Mouse (Mus musculus) kidney, embryonic 16.5 days (tissue): Measurements from ENCODE around the gene Anks1b. TPM values are rescaled to one million over a fixed set of nuclear protein-coding genes. Genes with fewer than 3 reads are reported as not detected.

Experiments
- ATAC-seq: fragments of 200-750 bp; cut with Nextera tagmentation; 2 replicates; pipeline ENCODE4 v1.8.0; 2017; ENCODE audit warnings: moderate TSS enrichment; ENCODE audit not compliant: low FRiP score, low TSS enrichment
- H3K27ac ChIP-seq: fragments of 300-500 bp; sonication (generic); 2 replicates; pipeline ENCODE4 v1.5.1; 2014; ENCODE audit warnings: low read length
- H3K27me3 ChIP-seq: fragments of 300-500 bp; sonication (generic); 2 replicates; pipeline ENCODE4 v1.6.1; 2014; ENCODE audit warnings: low read length, control low read depth, mixed read lengths; ENCODE audit not compliant: insufficient read depth
- H3K36me3 ChIP-seq: fragments of 300-500 bp; sonication (generic); 2 replicates; pipeline ENCODE4 v1.6.1; 2014; ENCODE audit warnings: low read length, control low read depth, mixed read lengths; ENCODE audit not compliant: insufficient read depth
- H3K4me1 ChIP-seq: fragments of 300-500 bp; sonication (generic); 2 replicates; pipeline ENCODE4 v1.6.1; 2014; ENCODE audit warnings: low read length, control low read depth, mixed read lengths; ENCODE audit not compliant: insufficient read depth
- H3K4me2 ChIP-seq: fragments of 300-500 bp; sonication (generic); replicated peaks from 2 replicates; pipeline ENCODE4 v1.6.1; 2014; ENCODE audit warnings: low read depth, low read length
- H3K4me3 ChIP-seq: fragments of 300-500 bp; sonication (generic); 2 replicates; pipeline ENCODE4 v1.5.1; 2014; ENCODE audit warnings: mild to moderate bottlenecking, low read length
- H3K9ac ChIP-seq: fragments of 300-500 bp; sonication (generic); replicated peaks from 2 replicates; pipeline ENCODE4 v1.6.1; 2014; ENCODE audit warnings: low read length
- H3K9me3 ChIP-seq: fragments of 300-500 bp; sonication (generic); 2 replicates; pipeline ENCODE4 v1.6.1; 2016; ENCODE audit warnings: low read length, control low read depth
- WGBS: fragments of 180-500 bp; shearing (Covaris S2); extraction: QIAGEN DNeasy Blood & Tissue Kit; methylation state at CpG from one replicate; pipeline ENCODE4 v1.1.7; 2014; 5-methylcytosine and 5-hydroxymethylcytosine counted together
- polyA plus RNA-seq: library from polyadenylated mRNA; unstranded; fragments of >200 nt; fragmentation: Nextera tagmentation; extraction: Ambion mirVana; gene quantifications from 2 replicates; pipeline ENCODE4 v1.2.1, GENCODE M21; 2015

The Anks1b gene
- polyA plus RNA-seq, 1 experiment from 2014 or later: 2.2 TPM

- H3K9me3 ChIP-seq: no peaks in the 10 kb centered on the region
- no peaks in the 10 kb centered on the region for H3K27me3 ChIP-seq
- no peak for ATAC-seq
- 0 out of 2 replicates have a peak overlapping the region, but pooled peaks have one; percentile 3 for H3K9ac ChIP-seq
- no peaks in the 10 kb centered on the region for H3K36me3 ChIP-seq
- H3K4me2 ChIP-seq: peak overlapping the region; percentile 62
- H3K27ac ChIP-seq: no peak overlapping the region
- H3K4me1 ChIP-seq: 0 out of 2 replicates have a peak, but pooled peaks cover 7% of the 10 kb centered on the region
- 54% methylated on average over 6 of the region's 6 CpGs for WGBS
- peak overlapping the region; percentile 36 for H3K4me3 ChIP-seq
Observed at GRCm38 (mm10) chr10:90577099-90577461, 703.8 kb downstream of the Anks1b start.

DNA sequence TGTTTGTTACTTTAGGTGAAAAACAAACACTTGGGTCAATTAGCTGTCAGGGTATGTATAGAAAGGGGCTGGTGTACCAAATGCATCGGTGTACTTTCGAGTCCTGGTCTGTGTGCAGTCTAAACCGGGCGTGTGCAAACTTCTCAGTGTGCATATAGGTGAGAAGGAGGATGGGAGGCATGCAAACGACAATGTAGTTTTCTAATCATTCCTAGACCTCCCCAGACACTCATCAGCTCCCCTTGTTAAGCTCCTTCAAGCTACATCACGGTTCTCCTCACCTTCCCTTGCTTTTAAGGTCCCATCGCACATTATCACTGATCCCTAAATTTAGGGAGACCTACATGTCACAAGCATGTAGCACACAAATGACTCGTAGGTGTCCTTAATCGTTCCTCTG lies 704.5 kb downstream of the Anks1b start:
- ATAC-seq: no peak
- 0 out of 2 replicates have a peak, but pooled peaks cover 7% of the 10 kb centered on the region for H3K4me1 ChIP-seq
- H3K27ac ChIP-seq: no peak overlapping the region
- H3K9me3 ChIP-seq: no peaks in the 10 kb centered on the region
- no peaks in the 10 kb centered on the region for H3K36me3 ChIP-seq
- 0 out of 2 replicates have a peak overlapping the region, but pooled peaks have one; percentile 4 for H3K4me3 ChIP-seq
- H3K4me2 ChIP-seq: peak overlapping the region; percentile 10; the same call in 1 of the 2 replicates
- no peak overlapping the region for H3K9ac ChIP-seq
- 58% methylated on average over 9 of the region's 9 CpGs for WGBS
- no peaks in the 10 kb centered on the region for H3K27me3 ChIP-seq

DNA sequence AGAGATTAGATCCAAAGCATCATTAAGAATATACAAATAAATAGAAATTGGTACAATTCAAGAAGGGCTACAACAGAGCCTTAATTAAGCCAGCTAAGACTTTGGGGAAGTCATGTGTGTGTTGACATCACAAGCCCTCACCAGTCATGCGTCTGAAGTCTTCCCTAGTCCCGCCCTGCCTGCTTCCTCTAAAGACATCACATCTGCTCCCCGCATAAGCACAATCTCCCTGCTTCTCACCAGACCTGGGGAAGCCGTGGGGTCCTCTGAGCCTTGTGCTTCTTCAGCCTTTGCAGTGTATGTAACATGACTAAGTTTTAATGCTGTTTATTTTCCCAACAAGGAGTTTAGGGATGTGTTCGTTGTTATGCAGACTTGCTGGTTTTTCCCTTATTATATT lies 706.7 kb downstream of the Anks1b start:
- H3K4me2 ChIP-seq: no peak overlapping the region
- 74% methylated on average over 5 of the region's 5 CpGs for WGBS
- no peaks in the 10 kb centered on the region for H3K36me3 ChIP-seq
- H3K9ac ChIP-seq: no peak overlapping the region
- no peaks in the 10 kb centered on the region for H3K9me3 ChIP-seq
- ATAC-seq: no peak
- no peak overlapping the region for H3K27ac ChIP-seq
- 0 out of 2 replicates have a peak, but pooled peaks cover 7% of the 10 kb centered on the region for H3K4me1 ChIP-seq
- no peak overlapping the region for H3K4me3 ChIP-seq
- no peaks in the 10 kb centered on the region for H3K27me3 ChIP-seq

GRCm38 (mm10) chr10:90584052-90584451 lies 710.7 kb downstream of the Anks1b start:
- H3K4me3 ChIP-seq: no peak overlapping the region
- no peak overlapping the region for H3K9ac ChIP-seq
- H3K27me3 ChIP-seq: no peaks in the 10 kb centered on the region
- no peak for ATAC-seq
- no peaks in the 10 kb centered on the region for H3K36me3 ChIP-seq
- H3K4me1 ChIP-seq: no peaks in the 10 kb centered on the region
- no peak overlapping the region for H3K4me2 ChIP-seq
- no peak overlapping the region for H3K27ac ChIP-seq
- H3K9me3 ChIP-seq: no peaks in the 10 kb centered on the region
- WGBS: 71% methylated on average over 4 of the region's 4 CpGs

- Histone ChIP-seq H3K27me3 (no peaks in the 10 kb centered on the region), H3K4me1 (no peaks in the 10 kb centered on the region), H3K9ac (no peak overlapping the region), H3K27ac (no peak overlapping the region), H3K4me3 (no peak overlapping the region), H3K4me2 (no peak overlapping the region), H3K36me3 (no peaks in the 10 kb centered on the region), H3K9me3 (no peaks in the 10 kb centered on the region)
- 9% methylated on average over 3 of the region's 3 CpGs for WGBS
- ATAC-seq: no peak
Observed at GRCm38 (mm10) chr10:90596142-90596541, 722.8 kb downstream of the Anks1b start.

GRCm38 (mm10) chr10:90596576-90596975 lies 723.3 kb downstream of the Anks1b start:
- Histone ChIP-seq H3K9me3 (no peaks in the 10 kb centered on the region), H3K27me3 (no peaks in the 10 kb centered on the region), H3K4me2 (no peak overlapping the region), H3K9ac (no peak overlapping the region), H3K4me1 (no peaks in the 10 kb centered on the region), H3K36me3 (no peaks in the 10 kb centered on the region), H3K4me3 (no peak overlapping the region), H3K27ac (no peak overlapping the region)
- no peak for ATAC-seq
- WGBS: 34% methylated on average over 3 of the region's 3 CpGs

DNA sequence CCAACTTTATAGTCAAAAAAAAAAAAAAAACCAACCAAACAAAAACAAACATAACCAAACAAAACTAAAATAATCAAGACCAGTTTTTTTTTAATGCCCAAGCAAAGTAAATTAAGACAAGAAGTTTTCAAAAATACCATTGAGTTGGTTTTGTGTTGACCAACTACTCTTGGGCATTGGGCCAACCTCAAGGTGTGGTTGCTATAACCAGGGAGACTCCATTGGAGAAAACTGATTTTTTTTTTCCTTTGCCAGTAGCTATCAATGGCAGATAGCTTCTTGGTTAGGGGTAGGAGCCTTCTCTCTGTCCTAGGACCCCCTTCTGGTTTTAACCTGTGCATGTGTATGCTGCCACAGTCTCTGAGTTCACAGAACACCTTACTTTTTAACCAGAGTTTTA lies 725.8 kb downstream of the Anks1b start:
- no peaks in the 10 kb centered on the region for H3K4me1 ChIP-seq

GRCm38 (mm10) chr10:90599726-90600531 lies 726.6 kb downstream of the Anks1b start:
- WGBS: 82% methylated on average over 14 of the region's 14 CpGs
- Histone ChIP-seq H3K4me1 (no peaks in the 10 kb centered on the region), H3K9me3 (no peaks in the 10 kb centered on the region), H3K27ac (no peak overlapping the region), H3K4me3 (no peak overlapping the region), H3K27me3 (no peaks in the 10 kb centered on the region), H3K9ac (no peak overlapping the region), H3K36me3 (no peaks in the 10 kb centered on the region), H3K4me2 (no peak overlapping the region)
- no peak for ATAC-seq

More for the DNA sequence above, 725.8 kb downstream of the Anks1b start:
- Histone ChIP-seq H3K4me2 (no peak overlapping the region), H3K27ac (no peak overlapping the region), H3K9me3 (no peaks in the 10 kb centered on the region), H3K27me3 (no peaks in the 10 kb centered on the region), H3K9ac (no peak overlapping the region), H3K36me3 (no peaks in the 10 kb centered on the region), H3K4me3 (no peak overlapping the region)
- no peak for ATAC-seq

DNA sequence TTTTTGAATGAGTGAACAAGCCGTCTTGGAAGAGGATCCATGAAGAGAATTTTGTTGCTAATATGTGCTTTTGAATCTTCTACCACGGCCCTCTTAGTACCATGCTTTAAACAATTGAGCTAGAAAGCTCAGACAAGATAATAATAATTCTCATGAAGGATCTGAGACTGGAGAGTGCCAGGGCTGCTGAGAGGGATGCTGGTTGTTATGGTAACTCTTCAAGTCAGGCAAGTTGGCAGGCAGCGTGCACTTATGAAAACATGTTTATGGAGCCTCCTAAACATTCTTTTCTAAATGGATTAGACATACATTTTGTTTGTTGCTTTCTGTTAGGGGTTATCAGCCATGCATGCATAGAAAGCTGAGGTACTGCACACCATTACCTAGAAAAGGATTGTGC lies 734.3 kb downstream of the Anks1b start:
- WGBS: 83% methylated on average over 3 of the region's 3 CpGs
- no peaks in the 10 kb centered on the region for H3K36me3 ChIP-seq

DNA sequence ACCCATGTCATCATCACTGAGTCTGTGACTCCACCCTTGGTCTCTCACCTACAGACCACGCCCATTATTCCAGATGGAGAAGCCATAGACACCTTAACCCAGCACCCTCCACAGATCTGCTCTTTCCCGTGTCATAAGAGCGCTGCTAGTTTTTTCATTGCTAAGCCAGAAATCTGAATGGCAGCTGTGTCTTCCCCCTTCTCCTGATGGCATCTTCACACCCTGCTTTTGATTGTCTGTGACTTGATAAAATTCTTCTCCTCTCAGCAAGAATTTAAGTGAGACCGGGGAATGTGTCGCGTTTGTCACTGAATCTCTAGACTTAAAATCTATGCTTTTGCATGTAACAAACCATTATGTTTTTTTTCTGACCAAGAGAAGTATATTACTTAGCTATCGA lies 736.1 kb downstream of the Anks1b start:
- 91% methylated on average over 7 of the region's 7 CpGs for whole genome bisulfite sequencing
- H3K4me3 ChIP-seq: no peak overlapping the region
- no peak for ATAC-seq
- no peak overlapping the region for H3K4me2 ChIP-seq
- H3K9ac ChIP-seq: no peak overlapping the region
- H3K4me1 ChIP-seq: no peaks in the 10 kb centered on the region
- H3K27me3 ChIP-seq: no peaks in the 10 kb centered on the region
- H3K27ac ChIP-seq: no peak overlapping the region
- no peaks in the 10 kb centered on the region for H3K9me3 ChIP-seq
- H3K36me3 ChIP-seq: no peaks in the 10 kb centered on the region

More for the DNA sequence above, 734.3 kb downstream of the Anks1b start:
- Histone ChIP-seq H3K4me1 (no peaks in the 10 kb centered on the region), H3K27me3 (no peaks in the 10 kb centered on the region), H3K4me3 (no peak overlapping the region), H3K4me2 (no peak overlapping the region), H3K27ac (no peak overlapping the region), H3K9ac (no peak overlapping the region), H3K9me3 (no peaks in the 10 kb centered on the region)
- no peak for ATAC-seq
